Mouse (Mus musculus): ENCODE measurements at regions not wholly inside any gene's neighbourhood (a gene's known extent, or its start where the extent isn't known, plus 50 kb on each side); places are given as distances from the start of the nearest gene placed in this dataset.
"Not testable (repeated sequence)": the region's sequence is repeated elsewhere in the genome, so short reads cannot be mapped to it uniquely, and the experiment has no call there.

DNA sequence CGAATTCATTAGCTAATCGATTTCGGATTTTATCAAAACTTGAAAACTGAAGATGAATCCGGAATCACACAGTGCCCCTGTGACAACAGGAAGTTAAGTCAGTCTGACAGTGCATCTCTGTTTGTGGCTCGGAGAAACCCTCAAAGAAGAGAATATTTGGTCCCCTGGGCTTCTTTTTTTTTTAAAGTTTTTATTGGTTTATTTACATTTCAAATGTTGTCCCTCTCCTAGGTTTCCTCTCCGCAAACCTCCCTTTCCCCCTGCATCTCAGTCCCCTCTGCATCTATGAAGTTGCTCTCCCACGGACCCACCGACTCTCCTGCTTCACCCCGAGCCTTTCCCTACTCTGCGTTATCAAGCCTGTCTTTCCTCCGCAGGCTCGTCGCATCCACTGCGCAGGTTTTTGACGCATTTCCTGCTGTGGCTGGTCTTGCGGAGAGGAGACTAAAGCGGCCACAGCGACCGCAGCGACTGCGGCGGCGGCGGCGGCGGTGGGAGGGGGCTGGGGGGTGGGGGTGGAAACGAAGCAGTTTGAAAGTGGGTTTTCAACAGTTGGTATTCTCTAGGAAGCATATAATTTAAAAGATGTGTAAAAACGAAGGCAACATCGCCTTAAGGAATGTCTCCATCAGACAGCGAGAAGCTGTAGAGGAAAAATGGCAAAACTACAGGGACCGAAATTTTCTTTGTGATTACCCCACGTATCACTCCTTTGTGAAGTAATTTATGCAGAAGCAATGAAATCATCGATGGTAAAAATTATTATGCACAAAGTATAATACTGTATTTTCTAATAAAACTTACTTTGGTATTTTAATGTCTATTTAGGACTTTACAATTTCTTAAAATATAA, 251.2 kb upstream of the Snrpn start:
- H3K36me3 ChIP-seq (ENCODE audit: control insufficient read depth, insufficient read depth, low read length, poor library complexity, severe bottlenecking); H3K27ac ChIP-seq (ENCODE audit: insufficient read depth, low read depth, low read length, poor library complexity, severe bottlenecking); H3K4me1 ChIP-seq (ENCODE audit: control insufficient read depth in 2 of 2, insufficient read depth in 2 of 2, low read length in 2 of 2, poor library complexity in 1 of 2); H3K9me3 ChIP-seq (ENCODE audit: control insufficient read depth, insufficient read depth, low read depth, low read length); H3K9ac ChIP-seq (ENCODE audit: insufficient read depth, low read depth, low read length, poor library complexity, severe bottlenecking); in situ Hi-C loops (cut with MboI; ENCODE audit: low sequenced_read_pairs in 2 of 2, unreplicated experiment in 2 of 2): not testable (repeated sequence)
- peak; percentile 29 for DNase-seq (ENCODE audit: low read depth, low spot score)
- H3K4me3 ChIP-seq (ENCODE audit: insufficient read depth in 1 of 2, low read depth in 1 of 2, low read length in 2 of 2, poor library complexity in 1 of 2, severe bottlenecking in 1 of 2): peak overlapping the region; percentile 25 to 54; a peak in 3 of 4 replicates
- peak; percentile 84 for TF ChIP-seq ZNF384 (IDR thresholded peaks at IDR 0.05; ENCODE audit: low read depth, low read length)

DNA sequence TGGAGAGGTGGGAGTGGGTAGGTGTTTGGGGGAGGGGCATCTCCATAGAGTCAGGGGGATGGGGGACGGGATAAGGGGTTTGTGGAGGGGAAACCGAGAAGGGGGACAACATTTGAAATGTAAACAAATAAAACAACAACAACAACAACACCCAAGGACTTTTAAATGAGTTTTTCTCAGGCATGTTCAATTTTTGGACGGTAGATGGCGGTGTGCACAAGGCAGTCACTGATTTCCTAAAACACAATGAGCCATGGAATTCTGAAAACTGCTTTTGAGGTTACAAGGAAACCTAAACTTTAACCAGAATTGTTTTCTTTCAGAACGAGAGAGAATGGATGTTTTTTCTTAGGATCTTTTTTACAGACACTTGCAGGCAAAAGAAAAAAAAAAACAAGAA, 246.9 kb upstream of the Snrpn start:
- H3K9ac ChIP-seq (ENCODE audit: insufficient read depth, low read depth, low read length, poor library complexity, severe bottlenecking); H3K9me3 ChIP-seq (ENCODE audit: control insufficient read depth, insufficient read depth, low read depth, low read length); H3K27ac ChIP-seq (ENCODE audit: insufficient read depth, low read depth, low read length, poor library complexity, severe bottlenecking); H3K4me1 ChIP-seq (ENCODE audit: control insufficient read depth in 2 of 2, insufficient read depth in 2 of 2, low read length in 2 of 2, poor library complexity in 1 of 2); H3K36me3 ChIP-seq (ENCODE audit: control insufficient read depth, insufficient read depth, low read length, poor library complexity, severe bottlenecking); H3K4me3 ChIP-seq (ENCODE audit: insufficient read depth in 1 of 2, low read depth in 1 of 2, low read length in 2 of 2, poor library complexity in 1 of 2, severe bottlenecking in 1 of 2): not testable (repeated sequence)
- in situ Hi-C loops (cut with MboI; ENCODE audit: low sequenced_read_pairs in 2 of 2, unreplicated experiment in 2 of 2): loop anchor here in 1 of 2 experiments (10.0 kb wide), 1 partner anchor 98 kb away; no protein-coding TSS in a partner anchor
- peak; percentile 6 for DNase-seq (ENCODE audit: low read depth, low spot score)

DNA sequence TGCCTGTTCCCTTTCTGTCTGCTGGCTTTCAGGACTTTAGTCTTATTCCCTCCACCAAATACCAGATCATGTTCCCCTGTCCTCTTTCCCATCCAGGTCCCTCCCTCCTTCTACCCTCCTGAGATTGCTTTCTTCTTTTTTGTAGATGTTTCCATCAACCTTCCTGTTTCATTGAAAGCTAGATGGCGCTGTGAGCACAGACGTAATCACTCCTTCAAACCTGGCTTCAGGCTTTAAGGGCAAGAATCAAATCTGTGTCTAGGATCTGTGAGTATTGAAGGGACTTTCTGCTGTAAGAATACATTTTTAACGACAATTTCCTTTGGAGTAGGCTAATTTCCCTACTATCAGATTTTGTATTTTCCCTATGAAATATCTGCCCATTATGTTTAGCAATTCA, 234.0 kb upstream of the Snrpn start:
- H3K9me3 ChIP-seq (ENCODE audit: control insufficient read depth, insufficient read depth, low read depth, low read length); H3K4me1 ChIP-seq (ENCODE audit: control insufficient read depth in 2 of 2, insufficient read depth in 2 of 2, low read length in 2 of 2, poor library complexity in 1 of 2); H3K36me3 ChIP-seq (ENCODE audit: control insufficient read depth, insufficient read depth, low read length, poor library complexity, severe bottlenecking); H3K9ac ChIP-seq (ENCODE audit: insufficient read depth, low read depth, low read length, poor library complexity, severe bottlenecking); H3K27ac ChIP-seq (ENCODE audit: insufficient read depth, low read depth, low read length, poor library complexity, severe bottlenecking); H3K4me3 ChIP-seq (ENCODE audit: insufficient read depth in 1 of 2, low read depth in 1 of 2, low read length in 2 of 2, poor library complexity in 1 of 2, severe bottlenecking in 1 of 2): not testable (repeated sequence)
- in situ Hi-C loops (cut with MboI; ENCODE audit: low sequenced_read_pairs in 2 of 2, unreplicated experiment in 2 of 2): loop anchor here in 1 of 2 experiments (25.0 kb wide), 1 partner anchor 212 kb away; no protein-coding TSS in a partner anchor
- peak; percentile 54 for DNase-seq (ENCODE audit: low read depth, low spot score)

DNA sequence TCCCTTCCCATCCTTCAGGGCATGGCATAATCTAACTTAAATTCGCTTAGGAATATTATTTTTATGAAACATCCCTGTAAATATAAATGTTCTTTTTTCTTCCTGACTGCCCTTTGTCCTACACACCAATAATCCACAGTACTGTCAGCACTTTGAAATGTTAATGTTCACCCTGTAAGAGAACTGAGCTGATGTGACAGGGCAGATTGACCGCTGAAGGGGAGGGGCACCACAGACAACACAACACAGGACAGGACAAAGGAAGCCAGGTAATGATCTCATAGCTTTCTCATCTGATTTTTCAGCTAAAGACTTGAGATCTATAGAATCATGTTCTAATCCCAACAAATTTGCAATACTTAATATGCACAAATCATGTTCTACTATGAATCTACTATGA, 212.2 kb upstream of the Snrpn start:
- not testable (repeated sequence) for H3K9me3 ChIP-seq (ENCODE audit: control insufficient read depth, insufficient read depth, low read depth, low read length); H3K4me1 ChIP-seq (ENCODE audit: control insufficient read depth in 2 of 2, insufficient read depth in 2 of 2, low read length in 2 of 2, poor library complexity in 1 of 2); H3K27ac ChIP-seq (ENCODE audit: insufficient read depth, low read depth, low read length, poor library complexity, severe bottlenecking); H3K4me3 ChIP-seq (ENCODE audit: insufficient read depth in 1 of 2, low read depth in 1 of 2, low read length in 2 of 2, poor library complexity in 1 of 2, severe bottlenecking in 1 of 2); H3K36me3 ChIP-seq (ENCODE audit: control insufficient read depth, insufficient read depth, low read length, poor library complexity, severe bottlenecking); DNase-seq (ENCODE audit: low read depth, low spot score); H3K9ac ChIP-seq (ENCODE audit: insufficient read depth, low read depth, low read length, poor library complexity, severe bottlenecking)
- in situ Hi-C loops (cut with MboI; ENCODE audit: low sequenced_read_pairs in 2 of 2, unreplicated experiment in 2 of 2): loop anchor here in 1 of 2 experiments (25.0 kb wide), 1 partner anchor 190 kb away; no protein-coding TSS in a partner anchor

Measured in ES-E14 (cell line).